Mouse (Mus musculus): ENCODE data around the gene Arhgap19. TPM values are rescaled to one million over a fixed set of nuclear protein-coding genes. Genes with fewer than 3 reads are reported as not detected.

The Arhgap19 gene
- polyA plus RNA-seq, 1 experiment from 2014 or later, result 31.5 TPM

- no peak overlapping the region for H3K4me2 ChIP-seq (replicated peaks; ENCODE audit: low read depth, low read length)
- no peaks in the 10 kb centered on the region for H3K36me3 ChIP-seq (ENCODE audit: control insufficient read depth, insufficient read depth, low read length)
- no peak for DNase-seq (ENCODE audit: low spot score)
- no peak overlapping the region for H3K9ac ChIP-seq (ENCODE audit: low read depth, low read length)
- ATAC-seq (ENCODE audit: low FRiP score), result no peak
- peaks cover 7% of the 10 kb centered on the region for H3K4me1 ChIP-seq (replicated peaks; ENCODE audit: control insufficient read depth, insufficient read depth, low read length)
- H3K27me3 ChIP-seq (ENCODE audit: control insufficient read depth, insufficient read depth, low read length), result 0 out of 2 replicates have a peak, but pooled peaks cover 2% of the 10 kb centered on the region
- WGBS, result 69% methylated on average over 11 of the region's 11 CpGs
- H3K9me3 ChIP-seq (ENCODE audit: control insufficient read depth, low read length), result no peaks in the 10 kb centered on the region
- no peak overlapping the region for H3K4me3 ChIP-seq (ENCODE audit: low read depth, low read length)
- no peak overlapping the region for H3K27ac ChIP-seq (ENCODE audit: low read depth, low read length)
Measured at GRCm38 (mm10) chr19:41751906-41752305, 49.9 kb downstream of the Arhgap19 start.

DNA sequence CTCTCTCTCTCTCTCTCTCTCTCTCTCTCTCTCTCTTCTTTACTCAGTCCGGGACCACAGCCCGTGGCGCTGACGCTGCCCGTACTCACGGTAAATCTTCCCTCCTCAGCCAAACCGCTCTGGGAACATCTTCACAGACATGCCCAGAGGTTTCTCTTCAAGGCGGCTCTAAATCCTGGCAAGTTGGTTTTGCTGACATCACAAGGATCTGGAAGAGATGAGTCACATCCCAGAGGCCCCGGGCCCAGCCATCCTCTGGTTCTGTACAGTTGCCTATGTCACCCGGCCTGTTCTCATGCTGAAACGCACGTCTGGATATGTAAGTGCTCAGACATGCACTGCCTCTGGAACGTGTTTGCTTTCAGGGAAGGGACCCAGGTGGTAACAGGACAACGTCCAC is 54.4 kb downstream of the Arhgap19 start:
- H3K27me3 ChIP-seq (ENCODE audit: control insufficient read depth, insufficient read depth, low read length), result peaks cover 16% of the 10 kb centered on the region
- H3K9me3 ChIP-seq (ENCODE audit: control insufficient read depth, low read length), result no peaks in the 10 kb centered on the region
- no peak for ATAC-seq (ENCODE audit: low FRiP score)
- no peak overlapping the region for H3K4me2 ChIP-seq (replicated peaks; ENCODE audit: low read depth, low read length)
- no peaks in the 10 kb centered on the region for H3K36me3 ChIP-seq (ENCODE audit: control insufficient read depth, insufficient read depth, low read length)
- H3K4me1 ChIP-seq (replicated peaks; ENCODE audit: control insufficient read depth, insufficient read depth, low read length), result peaks cover 13% of the 10 kb centered on the region
- H3K27ac ChIP-seq (ENCODE audit: low read depth, low read length), result no peak overlapping the region
- no peak overlapping the region for H3K4me3 ChIP-seq (ENCODE audit: low read depth, low read length)
- DNase-seq (ENCODE audit: low spot score), result no peak
- H3K9ac ChIP-seq (ENCODE audit: low read depth, low read length), result no peak overlapping the region
- WGBS, result 86% methylated on average over 14 of the region's 14 CpGs

DNA sequence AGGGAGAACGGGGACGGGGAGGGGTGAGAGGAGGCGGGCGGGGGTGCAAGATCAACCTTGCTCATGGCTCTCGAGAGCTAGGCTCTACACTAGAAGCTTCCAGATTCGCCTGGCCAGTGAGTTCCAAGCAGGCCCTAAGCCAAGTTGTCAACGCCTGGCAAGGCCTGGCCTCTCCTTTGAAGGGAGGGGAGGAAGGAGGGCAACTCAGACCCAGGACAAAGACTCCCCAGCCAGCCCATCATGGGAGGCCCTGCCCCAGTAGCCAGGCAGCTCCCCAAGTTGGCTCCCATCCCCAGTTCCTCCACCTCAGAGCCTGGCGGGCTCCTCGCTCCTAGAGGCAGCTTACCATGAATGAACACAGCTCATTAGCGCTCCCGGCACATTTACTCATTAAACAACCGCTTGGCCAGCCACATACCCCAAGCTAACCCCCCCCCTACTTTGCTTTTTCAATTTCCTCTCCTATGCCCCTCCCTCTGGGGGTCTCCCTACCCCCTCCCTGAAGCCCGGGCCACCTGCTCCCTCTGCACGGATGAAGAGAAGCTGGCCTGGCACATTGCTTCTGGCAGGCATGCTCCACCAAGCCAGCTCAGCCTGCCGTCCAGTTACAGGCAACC is 55.8 kb downstream of the Arhgap19 start:
- H3K27ac ChIP-seq (ENCODE audit: low read depth, low read length), result peak overlapping the region; percentile 55; the same call in 1 of the 2 replicates
- no peak overlapping the region for H3K4me2 ChIP-seq (replicated peaks; ENCODE audit: low read depth, low read length)
- H3K4me1 ChIP-seq (replicated peaks; ENCODE audit: control insufficient read depth, insufficient read depth, low read length), result peaks cover 11% of the 10 kb centered on the region
- H3K9me3 ChIP-seq (ENCODE audit: control insufficient read depth, low read length), result no peaks in the 10 kb centered on the region
- no peak overlapping the region for H3K9ac ChIP-seq (ENCODE audit: low read depth, low read length)
- DNase-seq (ENCODE audit: low spot score) (peak; percentile 66), ATAC-seq (ENCODE audit: low FRiP score) (peak; percentile 76)
- no peak overlapping the region for H3K4me3 ChIP-seq (ENCODE audit: low read depth, low read length)
- 33% methylated on average over 14 of the region's 15 CpGs for WGBS
- no peaks in the 10 kb centered on the region for H3K36me3 ChIP-seq (ENCODE audit: control insufficient read depth, insufficient read depth, low read length)
- H3K27me3 ChIP-seq (ENCODE audit: control insufficient read depth, insufficient read depth, low read length), result peaks cover 20% of the 10 kb centered on the region

- peak within 1 kb of the TSS; percentile 65 for H3K27ac ChIP-seq (ENCODE audit: low read depth, low read length)
- H3K4me3 ChIP-seq (ENCODE audit: low read depth, low read length), result peak within 1 kb of the TSS; percentile 49
- peak; percentile 74 for DNase-seq (ENCODE audit: low spot score)
- ATAC-seq (ENCODE audit: low FRiP score), result peak; percentile 26
- H3K9me3 ChIP-seq (ENCODE audit: control insufficient read depth, low read length), result no peaks in the 10 kb centered on the region
- H3K36me3 ChIP-seq (ENCODE audit: control insufficient read depth, insufficient read depth, low read length), result no peaks in the 10 kb centered on the region
- peaks cover 28% of the 10 kb centered on the region for H3K27me3 ChIP-seq (ENCODE audit: control insufficient read depth, insufficient read depth, low read length)
- H3K4me2 ChIP-seq (replicated peaks; ENCODE audit: low read depth, low read length), result peak within 1 kb of the TSS; percentile 71
- 0% methylated on average over 33 of the region's 44 CpGs for WGBS
- peak within 1 kb of the TSS; percentile 78 for H3K9ac ChIP-seq (ENCODE audit: low read depth, low read length)
- H3K4me1 ChIP-seq (replicated peaks; ENCODE audit: control insufficient read depth, insufficient read depth, low read length), result peaks cover 16% of the 10 kb centered on the region
Measured at GRCm38 (mm10) chr19:41743396-41743795, 58.5 kb downstream of the Arhgap19 start, which contains the start of gene Slit1. Gene Slit1 (minus strand): TSS chr19:41743665.

GRCm38 (mm10) chr19:41738896-41739295 is 63.0 kb downstream of the Arhgap19 start:
- WGBS, result 21% methylated on average over 4 of the region's 4 CpGs
- Histone ChIP-seq H3K36me3 (ENCODE audit: control insufficient read depth, insufficient read depth, low read length) (no peaks in the 10 kb centered on the region), H3K4me1 (replicated peaks; ENCODE audit: control insufficient read depth, insufficient read depth, low read length) (peaks cover 13% of the 10 kb centered on the region), H3K9ac (ENCODE audit: low read depth, low read length) (no peak overlapping the region), H3K27me3 (ENCODE audit: control insufficient read depth, insufficient read depth, low read length) (peaks cover 28% of the 10 kb centered on the region), H3K9me3 (ENCODE audit: control insufficient read depth, low read length) (no peaks in the 10 kb centered on the region), H3K27ac (ENCODE audit: low read depth, low read length) (0 out of 2 replicates have a peak overlapping the region, but pooled peaks have one; percentile 3), H3K4me3 (ENCODE audit: low read depth, low read length) (no peak overlapping the region), H3K4me2 (replicated peaks; ENCODE audit: low read depth, low read length) (no peak overlapping the region)
- no peak for DNase-seq (ENCODE audit: low spot score)
- ATAC-seq (ENCODE audit: low FRiP score), result no peak

DNA sequence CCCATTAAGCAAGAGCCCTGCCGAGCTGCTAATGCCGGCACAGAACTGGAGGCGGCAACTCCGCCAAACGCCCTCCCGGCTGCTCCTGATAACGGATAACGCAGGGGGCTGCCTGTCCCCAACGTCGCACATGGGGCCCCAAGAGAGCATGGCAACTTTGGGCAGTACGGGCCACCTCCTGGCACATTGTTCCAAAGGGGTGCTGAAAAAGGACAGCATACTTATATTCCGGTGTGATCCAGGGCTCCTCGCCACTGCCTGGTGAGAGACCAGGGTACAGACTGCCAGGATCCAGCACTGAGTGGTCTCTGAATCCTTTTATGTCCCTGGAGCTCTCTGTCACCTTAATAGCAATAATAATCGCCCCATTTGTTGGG is 63.4 kb downstream of the Arhgap19 start:
- Histone ChIP-seq H3K9me3 (ENCODE audit: control insufficient read depth, low read length) (no peaks in the 10 kb centered on the region), H3K27me3 (ENCODE audit: control insufficient read depth, insufficient read depth, low read length) (peaks cover 27% of the 10 kb centered on the region), H3K4me2 (replicated peaks; ENCODE audit: low read depth, low read length) (peak overlapping the region; percentile 19; the same call in 1 of the 2 replicates), H3K4me1 (replicated peaks; ENCODE audit: control insufficient read depth, insufficient read depth, low read length) (peaks cover 13% of the 10 kb centered on the region), H3K27ac (ENCODE audit: low read depth, low read length) (0 out of 2 replicates have a peak overlapping the region, but pooled peaks have one; percentile 18), H3K36me3 (ENCODE audit: control insufficient read depth, insufficient read depth, low read length) (no peaks in the 10 kb centered on the region), H3K4me3 (ENCODE audit: low read depth, low read length) (0 out of 2 replicates have a peak overlapping the region, but pooled peaks have one; percentile 12), H3K9ac (ENCODE audit: low read depth, low read length) (no peak overlapping the region)
- ATAC-seq (ENCODE audit: low FRiP score) (no peak), DNase-seq (ENCODE audit: low spot score) (no peak)
- 15% methylated on average over 14 of the region's 14 CpGs for WGBS

DNA sequence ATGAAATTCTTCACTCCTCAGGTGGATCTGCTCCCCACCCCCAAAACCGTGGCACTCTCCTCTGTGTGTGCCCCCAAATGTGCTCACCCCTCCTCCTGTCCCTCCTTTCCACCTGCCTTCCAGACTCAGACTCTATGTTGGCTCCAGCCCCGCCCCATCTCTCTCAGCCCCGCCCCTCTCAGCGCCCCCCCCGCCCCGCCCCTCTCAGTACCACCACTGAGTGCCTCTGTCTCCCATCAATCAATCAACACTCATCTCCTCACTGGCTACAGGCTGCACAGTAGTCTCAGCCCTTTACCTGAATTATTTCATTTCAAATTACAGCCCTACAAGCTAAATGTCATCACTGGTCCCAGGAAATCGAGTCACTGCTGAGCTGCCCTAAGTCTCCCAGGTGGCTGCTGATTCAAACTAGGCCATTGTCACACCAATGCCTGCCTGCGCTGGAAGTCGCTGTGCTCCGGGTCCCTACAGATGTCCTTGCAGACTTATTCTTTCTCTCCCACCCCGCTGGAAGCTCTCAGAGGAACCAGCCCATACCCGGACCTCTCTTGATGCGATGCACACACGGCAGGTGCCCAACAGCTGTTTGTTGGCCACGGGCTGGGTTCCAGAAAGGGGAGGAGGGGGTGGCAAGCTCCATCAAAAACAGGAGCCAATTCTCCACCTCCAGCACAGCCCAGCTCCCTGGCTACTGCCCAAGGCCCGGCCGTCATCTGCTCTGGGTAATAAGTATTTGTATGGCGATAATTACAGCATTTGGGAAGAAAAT is 64.0 kb downstream of the Arhgap19 start:
- Histone ChIP-seq H3K9me3 (ENCODE audit: control insufficient read depth, low read length) (no peaks in the 10 kb centered on the region), H3K36me3 (ENCODE audit: control insufficient read depth, insufficient read depth, low read length) (no peaks in the 10 kb centered on the region), H3K27ac (ENCODE audit: low read depth, low read length) (0 out of 2 replicates have a peak overlapping the region, but pooled peaks have one; percentile 18), H3K4me2 (replicated peaks; ENCODE audit: low read depth, low read length) (peak overlapping the region; percentile 19; the same call in 1 of the 2 replicates), H3K9ac (ENCODE audit: low read depth, low read length) (no peak overlapping the region), H3K27me3 (ENCODE audit: control insufficient read depth, insufficient read depth, low read length) (peaks cover 22% of the 10 kb centered on the region), H3K4me3 (ENCODE audit: low read depth, low read length) (0 out of 2 replicates have a peak overlapping the region, but pooled peaks have one; percentile 12), H3K4me1 (replicated peaks; ENCODE audit: control insufficient read depth, insufficient read depth, low read length) (peaks cover 13% of the 10 kb centered on the region)
- ATAC-seq (ENCODE audit: low FRiP score), result peak; percentile 49; the same call in 1 of the 2 replicates
- 4% methylated on average over 18 of the region's 18 CpGs for WGBS
- no peak for DNase-seq (ENCODE audit: low spot score)

DNA sequence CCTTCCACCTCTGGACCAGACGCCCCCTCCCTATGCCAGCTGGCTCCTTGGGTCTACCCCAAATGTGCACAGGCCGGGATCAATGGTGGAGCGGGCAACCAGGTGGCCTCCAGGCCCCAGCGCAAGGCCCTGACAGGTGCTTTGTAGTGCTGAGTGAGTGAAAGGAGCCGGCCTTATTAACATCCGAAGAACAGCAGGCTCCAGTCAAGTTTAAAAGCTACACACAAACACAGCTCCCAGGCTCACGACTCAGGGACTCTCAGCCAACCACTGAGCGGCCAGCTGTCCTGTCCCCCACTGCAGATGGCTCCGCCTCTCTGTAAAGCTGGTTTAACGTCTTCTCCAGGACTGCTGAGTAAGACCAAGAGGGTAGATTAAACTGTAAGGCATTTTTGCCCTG is 67.2 kb downstream of the Arhgap19 start:
- H3K4me3 ChIP-seq (ENCODE audit: low read depth, low read length), result no peak overlapping the region
- H3K36me3 ChIP-seq (ENCODE audit: control insufficient read depth, insufficient read depth, low read length), result no peaks in the 10 kb centered on the region
- WGBS, result 15% methylated on average over 10 of the region's 10 CpGs
- no peak overlapping the region for H3K4me2 ChIP-seq (replicated peaks; ENCODE audit: low read depth, low read length)
- peaks cover 14% of the 10 kb centered on the region for H3K27me3 ChIP-seq (ENCODE audit: control insufficient read depth, insufficient read depth, low read length)
- peaks cover 11% of the 10 kb centered on the region for H3K4me1 ChIP-seq (replicated peaks; ENCODE audit: control insufficient read depth, insufficient read depth, low read length)
- peak; percentile 68 for ATAC-seq (ENCODE audit: low FRiP score)
- DNase-seq (ENCODE audit: low spot score), result no peak
- H3K9ac ChIP-seq (ENCODE audit: low read depth, low read length), result no peak overlapping the region
- no peaks in the 10 kb centered on the region for H3K9me3 ChIP-seq (ENCODE audit: control insufficient read depth, low read length)
- no peak overlapping the region for H3K27ac ChIP-seq (ENCODE audit: low read depth, low read length)

All from hindbrain, embryonic 11.5 days (tissue).